ENCODE assay signal across 29 mouse cellular contexts in the genomic region with DNA sequence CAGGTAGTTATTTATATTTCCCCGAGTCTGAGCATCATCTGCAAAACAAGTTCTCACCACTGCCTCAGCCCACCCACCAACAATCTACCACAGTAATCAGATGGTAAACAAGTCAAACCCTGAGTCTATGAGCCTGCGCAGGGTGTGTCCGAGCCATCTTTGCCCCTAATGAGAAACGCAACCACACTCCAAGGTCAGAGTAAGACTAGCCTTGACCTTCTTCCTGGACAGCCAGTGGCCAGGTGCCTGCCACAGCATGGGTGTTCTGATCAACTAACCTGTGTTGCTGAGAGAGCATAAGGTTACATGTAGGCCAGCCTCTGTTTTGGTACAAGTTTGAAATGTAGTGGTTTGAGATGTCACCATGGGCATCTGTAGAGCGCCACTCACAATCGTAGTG. TPM values are rescaled to one million over a fixed set of nuclear protein-coding genes. Genes with fewer than 3 reads are reported as not detected.
DNase-seq lines count a peak whose midpoint lies in the region; ATAC-seq and TF ChIP-seq lines count a peak whose summit lies in the region.
"Had no signal": no experiment of that assay in that cellular context is flagged by ENCODE, and none has a peak within 500 bp of the region (broad histone marks: within the 10 kb centered on the region; RNA-seq: fewer than 3 reads in every experiment).

No protein-coding gene starts in this region.

- 82% methylated on average over 6 of the region's 6 CpGs for WGBS in lung, postnatal 0 days

- no peak overlapping the region for H3K4me2 ChIP-seq in lung, postnatal 0 days (replicated peaks; ENCODE audit: low read depth, low read length)
- H3K4me2 ChIP-seq: embryonic facial prominence, embryonic 12.5 days; forebrain, embryonic 12.5 days; forebrain, embryonic 15.5 days; heart, embryonic 12.5 days; heart, embryonic 15.5 days; hindbrain, embryonic 14.5 days had no signal

- no peak for DNase-seq in lung, postnatal 0 days (ENCODE audit: low spot score)
- no peak for DNase-seq in lung, postnatal 10 days
- DNase-seq in ES-CJ7 (ENCODE audit: low read depth, low spot score): peak; percentile 56
- DNase-seq in left cerebral cortex, adult 18-20 months (ENCODE audit: low spot score in 2 of 2): no peak
- DNase-seq in c-Kit-positive CD71-positive TER-119-positive erythroid progenitor cells, embryonic 14.5 days (ENCODE audit: low spot score): no peak
- DNase-seq: adrenal gland, adult 8-10 months; adrenal gland, postnatal 25 days; B cell, adult 2 months; cerebellum, adult 18-20 months; cerebellum, adult 9-10 months; cerebellum, postnatal 14 days; gastrocnemius, postnatal 25 days; heart, adult 18-20 months; heart, postnatal 10 days; heart, postnatal 4 days had no signal

- H3K36me3 ChIP-seq in lung, postnatal 0 days (ENCODE audit: insufficient read depth, low read length): no peaks in the 10 kb centered on the region
- peaks cover 25% of the 10 kb centered on the region for H3K36me3 ChIP-seq in E14TG2a.4 (ENCODE audit: insufficient read depth, low read length)
- H3K36me3 ChIP-seq: forebrain, embryonic 15.5 days; G1E; heart, embryonic 15.5 days had no signal

- ATAC-seq in lung, postnatal 0 days: no peak
- ATAC-seq: activated CD4-positive, CD25-positive, alpha-beta regulatory T cell, adult 4 months; forebrain, embryonic 15.5 days; hindbrain, postnatal 0 days; inflammation-experienced regulatory T-cells, adult 6 months; Patski had no signal

- no peak overlapping the region for H3K4me3 ChIP-seq in lung, postnatal 0 days (ENCODE audit: low read depth, low read length)
- H3K4me3 ChIP-seq in E14TG2a.4 (replicated peaks; ENCODE audit: low read length): peak overlapping the region; percentile 41
- H3K4me3 ChIP-seq: embryonic facial prominence, embryonic 12.5 days; erythroblast, embryonic 14.5 days; forebrain, embryonic 12.5 days; forebrain, embryonic 15.5 days; heart, embryonic 12.5 days; heart, embryonic 15.5 days had no signal

- H3K27ac ChIP-seq in lung, postnatal 0 days (ENCODE audit: low read length): peak overlapping the region; percentile 20
- H3K27ac ChIP-seq: forebrain, embryonic 12.5 days; forebrain, embryonic 15.5 days; heart, embryonic 15.5 days; hindbrain, embryonic 14.5 days; hindbrain, postnatal 0 days had no signal

- TF ChIP-seq EP300 in lung, postnatal 0 days (IDR thresholded peaks at IDR 0.05): no peak

- no peaks in the 10 kb centered on the region for H3K9me3 ChIP-seq in lung, postnatal 0 days (ENCODE audit: low read length)
- no peaks in the 10 kb centered on the region for H3K9me3 ChIP-seq in E14TG2a.4 (ENCODE audit: low read length)
- H3K9me3 ChIP-seq: forebrain, embryonic 12.5 days; forebrain, embryonic 15.5 days; G1E; heart, embryonic 15.5 days had no signal

- no peaks in the 10 kb centered on the region for H3K27me3 ChIP-seq in lung, postnatal 0 days (replicated peaks; ENCODE audit: insufficient read depth, low read length)
- peaks cover under 1% of the 10 kb centered on the region; the same call in 1 of the 2 replicates for H3K27me3 ChIP-seq in E14TG2a.4 (ENCODE audit: insufficient read depth, low read length)
- H3K27me3 ChIP-seq: CH12.LX; embryonic facial prominence, embryonic 12.5 days; forebrain, embryonic 12.5 days; forebrain, embryonic 15.5 days; Patski had no signal

- peaks cover 6% of the 10 kb centered on the region for H3K4me1 ChIP-seq in lung, postnatal 0 days (ENCODE audit: insufficient read depth, low read depth, low read length)
- H3K4me1 ChIP-seq in E14TG2a.4 (replicated peaks; ENCODE audit: low read depth, low read length): peaks cover 89% of the 10 kb centered on the region

- no peak overlapping the region for H3K9ac ChIP-seq in lung, postnatal 0 days (replicated peaks; ENCODE audit: low read depth)
- H3K9ac ChIP-seq: embryonic facial prominence, embryonic 12.5 days; forebrain, embryonic 12.5 days; forebrain, embryonic 15.5 days; heart, embryonic 12.5 days; heart, embryonic 15.5 days; hindbrain, embryonic 14.5 days had no signal

- no peak for TF ChIP-seq CTCF in lung, postnatal 0 days (IDR thresholded peaks at IDR 0.05)
- TF ChIP-seq CTCF in E14TG2a.4 (conservative IDR thresholded peaks at IDR 0.05; ENCODE audit: low read length): no peak

RNA-seq across cellular contexts. Expression of gene Rai14, which starts 7.3 kb away (rescaled TPM):
- 56.0 and 63.0 TPM in 2 replicates for polyA plus RNA-seq in lung, postnatal 0 days (2015; fragmentation: Nextera tagmentation; extraction: Ambion mirVana)
- total RNA-seq in left cerebral cortex, adult 18-20 months (2021): 10 to 100 TPM in 1 of 2 experiments, 1 to 10 TPM in 1; 7.3 to 11.1 TPM
- polyA plus RNA-seq: erythroblast, embryonic 14.5 days; G1E had no signal
